Mouse (Mus musculus) brain, adult 2 months (tissue): Measurements from ENCODE around the gene Slc22a15.

Experiments used
- DNase-seq: peaks from one replicate; pipeline ENCODE4 v3.0.0; 2011; ENCODE audit warnings: low read depth, low spot score

Gene Slc22a15

GRCm38 (mm10) chr3:101923843-101924740 lies at the start of gene Slc22a15:
Gene Slc22a15, minus strand, starts transcription at chr3:101924453.
- DNase-seq, result peak; percentile 82

GRCm38 (mm10) chr3:101966825-101967558 lies 42.7 kb upstream of the Slc22a15 start:
- peak; percentile 43 for DNase-seq

GRCm38 (mm10) chr3:101964352-101964751 lies 40.1 kb upstream of the Slc22a15 start:
- no peak for DNase-seq

- no peak for DNase-seq
These were observed 39.2 kb upstream of the Slc22a15 start for GRCm38 (mm10) chr3:101963501-101963900.

- no peak for DNase-seq
These were observed 37.0 kb upstream of the Slc22a15 start for GRCm38 (mm10) chr3:101961146-101961835.

- no peak for DNase-seq
These were observed 33.8 kb upstream of the Slc22a15 start for GRCm38 (mm10) chr3:101958047-101958446.

- DNase-seq, result peak; percentile 18
These were observed 29.3 kb upstream of the Slc22a15 start for GRCm38 (mm10) chr3:101953506-101953905.

GRCm38 (mm10) chr3:101952577-101952976 lies 28.3 kb upstream of the Slc22a15 start:
- peak; percentile 44 for DNase-seq

GRCm38 (mm10) chr3:101948572-101948971 lies 24.3 kb upstream of the Slc22a15 start:
- DNase-seq, result no peak

- no peak for DNase-seq
These were observed 23.0 kb upstream of the Slc22a15 start for GRCm38 (mm10) chr3:101947250-101947649.

GRCm38 (mm10) chr3:101945257-101945656 lies 21.0 kb upstream of the Slc22a15 start:
- DNase-seq, result no peak

- no peak for DNase-seq
These were observed 16.2 kb upstream of the Slc22a15 start for GRCm38 (mm10) chr3:101940418-101940817.

- no peak for DNase-seq
These were observed 15.6 kb upstream of the Slc22a15 start for GRCm38 (mm10) chr3:101939865-101940264.

GRCm38 (mm10) chr3:101939152-101939551 lies 14.9 kb upstream of the Slc22a15 start:
- DNase-seq, result no peak

- no peak for DNase-seq
These were observed 12.1 kb upstream of the Slc22a15 start for GRCm38 (mm10) chr3:101936369-101936768.

- DNase-seq, result no peak
These were observed 9.6 kb upstream of the Slc22a15 start for GRCm38 (mm10) chr3:101933820-101934219.

GRCm38 (mm10) chr3:101929105-101929876 lies 5.0 kb upstream of the Slc22a15 start:
- peak; percentile 75 for DNase-seq

- DNase-seq, result no peak
These were observed 2.4 kb upstream of the Slc22a15 start for GRCm38 (mm10) chr3:101926636-101927035.

GRCm38 (mm10) chr3:101925663-101926062 lies 1.4 kb upstream of the Slc22a15 start:
- peak; percentile 90 for DNase-seq

- no peak for DNase-seq
These were observed 1.9 kb downstream of the Slc22a15 start for GRCm38 (mm10) chr3:101922366-101922765.

- no peak for DNase-seq
These were observed 5.7 kb downstream of the Slc22a15 start for GRCm38 (mm10) chr3:101918526-101918925.
